In the genomic region with DNA sequence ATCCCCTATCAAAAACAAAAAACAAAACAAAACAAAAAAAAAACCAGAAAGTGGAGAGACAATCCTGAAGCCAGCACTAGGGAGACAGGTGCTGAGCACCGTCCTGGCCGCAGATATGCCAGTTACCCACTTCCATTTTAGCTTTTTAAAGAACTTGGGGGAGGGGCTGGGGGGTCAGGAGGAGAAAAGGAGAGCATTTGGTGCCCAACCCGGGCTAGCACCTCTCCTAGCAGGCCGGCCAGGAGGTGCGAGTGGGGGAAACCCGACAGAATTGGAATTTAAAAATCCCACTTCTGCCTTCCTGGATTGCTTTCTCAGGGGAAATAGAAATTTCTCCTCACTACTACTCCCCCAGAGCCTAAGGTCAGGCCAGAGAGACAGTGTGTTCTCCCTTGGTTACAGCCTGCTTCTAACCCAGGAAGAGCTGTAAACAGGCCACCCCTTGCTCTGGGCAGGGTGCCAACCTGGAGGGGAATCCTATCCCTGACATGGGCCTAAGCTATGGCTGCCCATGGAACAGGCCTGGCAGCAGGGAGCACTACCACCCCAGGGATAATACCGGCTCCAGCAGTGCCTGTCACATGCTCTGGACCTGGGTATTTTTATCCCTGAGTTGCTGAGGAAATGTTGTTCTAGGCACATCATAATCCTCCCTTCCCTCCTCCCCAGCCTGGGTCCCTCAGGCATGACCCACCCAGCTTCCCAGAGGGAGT, we compare ENCODE assay signal across 8 mouse cellular contexts. TPM values are rescaled to one million over a fixed set of nuclear protein-coding genes. Genes with fewer than 3 reads are reported as not detected.
DNase-seq lines count a peak whose midpoint lies in the region; ATAC-seq lines count a peak whose summit lies in the region.

No protein-coding gene starts in this region.

- H3K4me1 ChIP-seq in embryonic facial prominence, embryonic 13.5 days, result peaks cover 64% of the 10 kb centered on the region
- peaks cover 40 to 60% of the 10 kb centered on the region in 2 experiments for H3K4me1 ChIP-seq in heart, embryonic 14.5 days (ENCODE audit: control insufficient read depth in 2 of 2, insufficient read depth in 2 of 2, low read length in 2 of 2)
- peaks cover 62% of the 10 kb centered on the region for H3K4me1 ChIP-seq in kidney, embryonic 16.5 days (ENCODE audit: insufficient read depth, low read length)

- H3K27ac ChIP-seq in embryonic facial prominence, embryonic 13.5 days, result peak overlapping the region; percentile 89
- H3K27ac ChIP-seq in heart, embryonic 14.5 days (replicated peaks in 1 of 2; ENCODE audit: control insufficient read depth in 1 of 2, insufficient read depth in 1 of 2, low read depth in 2 of 2, low read length in 2 of 2), result peak overlapping the region; percentile 77 to 99
- H3K27ac ChIP-seq in kidney, embryonic 16.5 days (ENCODE audit: low read length), result peak overlapping the region; percentile 89

- peaks cover 44% of the 10 kb centered on the region for H3K36me3 ChIP-seq in embryonic facial prominence, embryonic 13.5 days
- peaks cover 49% of the 10 kb centered on the region for H3K36me3 ChIP-seq in heart, embryonic 14.5 days (ENCODE audit: control insufficient read depth, insufficient read depth, low read length)
- peaks cover 38% of the 10 kb centered on the region for H3K36me3 ChIP-seq in kidney, embryonic 16.5 days (ENCODE audit: insufficient read depth, low read length)

- 42% methylated on average over 7 of the region's 7 CpGs for WGBS in embryonic facial prominence, embryonic 13.5 days
- 19% methylated on average over 7 of the region's 7 CpGs for WGBS in heart, embryonic 14.5 days
- WGBS in kidney, embryonic 16.5 days, result 23% methylated on average over 7 of the region's 7 CpGs

- DNase-seq in 3T3-L1 (ENCODE audit: low read depth, low spot score), result peak; percentile 68
- DNase-seq in Muller cell, postnatal 12 days (ENCODE audit: inconsistent ontology term), result peak; percentile 70
- peak; percentile 79 for DNase-seq in lung, postnatal 14 days
- DNase-seq in right cerebral cortex, postnatal 4 days, result peak; percentile 55

- ATAC-seq in embryonic facial prominence, embryonic 13.5 days (ENCODE audit: insufficient number of reproducible peaks, insufficient read depth, low FRiP score, low TSS enrichment, low read depth), result no peak
- ATAC-seq in heart, embryonic 14.5 days (ENCODE audit: insufficient number of reproducible peaks, insufficient read depth, low FRiP score, low read depth), result peak; percentile 25
- ATAC-seq in kidney, embryonic 16.5 days (ENCODE audit: low FRiP score, low TSS enrichment), result no peak
- no peak for ATAC-seq in erythroblast, adult 5-6 weeks (replicated peaks; ENCODE audit: low FRiP score, poor library complexity, severe bottlenecking)

- peak overlapping the region; percentile 97 for H3K4me2 ChIP-seq in embryonic facial prominence, embryonic 13.5 days
- peak overlapping the region; percentile 98 for H3K4me2 ChIP-seq in heart, embryonic 14.5 days (ENCODE audit: low read length)
- peak overlapping the region; percentile 94 for H3K4me2 ChIP-seq in kidney, embryonic 16.5 days (replicated peaks; ENCODE audit: low read depth, low read length)

- H3K9ac ChIP-seq in embryonic facial prominence, embryonic 13.5 days, result peak overlapping the region; percentile 76
- H3K9ac ChIP-seq in heart, embryonic 14.5 days (ENCODE audit: low read length), result peak overlapping the region; percentile 92
- peak overlapping the region; percentile 53; the same call in 1 of the 2 replicates for H3K9ac ChIP-seq in kidney, embryonic 16.5 days (replicated peaks; ENCODE audit: low read length)

- H3K9me3 ChIP-seq in embryonic facial prominence, embryonic 13.5 days, result no peaks in the 10 kb centered on the region
- H3K9me3 ChIP-seq in heart, embryonic 14.5 days (ENCODE audit: control insufficient read depth, low read length), result no peaks in the 10 kb centered on the region
- H3K9me3 ChIP-seq in kidney, embryonic 16.5 days (ENCODE audit: low read length), result no peaks in the 10 kb centered on the region

- peak overlapping the region; percentile 55; the same call in 1 of the 2 replicates for H3K4me3 ChIP-seq in embryonic facial prominence, embryonic 13.5 days
- peak overlapping the region; percentile 7 to 67; a peak in 2 of 4 replicates for H3K4me3 ChIP-seq in heart, embryonic 14.5 days (ENCODE audit: control insufficient read depth in 1 of 2, insufficient read depth in 1 of 2, low read depth in 1 of 2, low read length in 2 of 2)
- peak overlapping the region; percentile 57 for H3K4me3 ChIP-seq in kidney, embryonic 16.5 days (ENCODE audit: low read length)

- H3K27me3 ChIP-seq in embryonic facial prominence, embryonic 13.5 days, result no peaks in the 10 kb centered on the region
- no peaks in the 10 kb centered on the region for H3K27me3 ChIP-seq in heart, embryonic 14.5 days (ENCODE audit: control insufficient read depth, insufficient read depth, low read length)
- no peaks in the 10 kb centered on the region for H3K27me3 ChIP-seq in kidney, embryonic 16.5 days (ENCODE audit: insufficient read depth, low read length)

RNA-seq across cellular contexts. Expression of a gene that starts 4.8 kb away (rescaled TPM):
- polyA plus RNA-seq in embryonic facial prominence, embryonic 13.5 days (2015; fragmentation: Nextera tagmentation; extraction: Ambion mirVana), result 61.7 and 66.5 TPM in 2 replicates
- polyA plus RNA-seq in heart, embryonic 14.5 days (2014; fragmentation: Nextera tagmentation; extraction: Ambion mirVana), result 49.7 and 55.1 TPM in 2 replicates
- polyA plus RNA-seq in kidney, embryonic 16.5 days (2015; fragmentation: Nextera tagmentation; extraction: Ambion mirVana), result 93.9 and 96.8 TPM in 2 replicates
- 27.0 and 27.1 TPM in 2 replicates for total RNA-seq in erythroblast, adult 5-6 weeks (2015; ENCODE audit: low replicate concordance)
- total RNA-seq in erythroblast, adult 5-6 weeks (2017; ENCODE audit: low replicate concordance), result 26.5 and 32.5 TPM in 2 replicates

RNA-seq across cellular contexts. Expression of a gene that starts 24.7 kb away (rescaled TPM):
- polyA plus RNA-seq in embryonic facial prominence, embryonic 13.5 days (2015; fragmentation: Nextera tagmentation; extraction: Ambion mirVana), result 123 and 125 TPM in 2 replicates
- 134 and 141 TPM in 2 replicates for polyA plus RNA-seq in heart, embryonic 14.5 days (2014; fragmentation: Nextera tagmentation; extraction: Ambion mirVana)
- 115 and 117 TPM in 2 replicates for polyA plus RNA-seq in kidney, embryonic 16.5 days (2015; fragmentation: Nextera tagmentation; extraction: Ambion mirVana)
- not detected in 2 replicates for total RNA-seq in erythroblast, adult 5-6 weeks (2015; ENCODE audit: low replicate concordance)
- not detected in 2 replicates for total RNA-seq in erythroblast, adult 5-6 weeks (2017; ENCODE audit: low replicate concordance)

RNA-seq across cellular contexts. Expression of a gene that starts 36.0 kb away (rescaled TPM):
- polyA plus RNA-seq in embryonic facial prominence, embryonic 13.5 days (2015; fragmentation: Nextera tagmentation; extraction: Ambion mirVana), result 164 and 170 TPM in 2 replicates
- polyA plus RNA-seq in heart, embryonic 14.5 days (2014; fragmentation: Nextera tagmentation; extraction: Ambion mirVana), result 41.1 and 44.2 TPM in 2 replicates
- 109 and 121 TPM in 2 replicates for polyA plus RNA-seq in kidney, embryonic 16.5 days (2015; fragmentation: Nextera tagmentation; extraction: Ambion mirVana)
- 13.6 and 14.4 TPM in 2 replicates for total RNA-seq in erythroblast, adult 5-6 weeks (2015; ENCODE audit: low replicate concordance)
- 22.0 and 32.9 TPM in 2 replicates for total RNA-seq in erythroblast, adult 5-6 weeks (2017; ENCODE audit: low replicate concordance)

RNA-seq across cellular contexts. Expression of a gene that starts 47.6 kb away (rescaled TPM):
- polyA plus RNA-seq in embryonic facial prominence, embryonic 13.5 days (2015; fragmentation: Nextera tagmentation; extraction: Ambion mirVana), result 23.5 TPM in 2 replicates
- polyA plus RNA-seq in heart, embryonic 14.5 days (2014; fragmentation: Nextera tagmentation; extraction: Ambion mirVana), result 4.3 and 6.1 TPM in 2 replicates
- 20.1 and 21.8 TPM in 2 replicates for polyA plus RNA-seq in kidney, embryonic 16.5 days (2015; fragmentation: Nextera tagmentation; extraction: Ambion mirVana)
- total RNA-seq in erythroblast, adult 5-6 weeks (2015; ENCODE audit: low replicate concordance), result 1.3 and 12.3 TPM in 2 replicates
- total RNA-seq in erythroblast, adult 5-6 weeks (2017; ENCODE audit: low replicate concordance), result 10.2 and 16.3 TPM in 2 replicates
